7 mouse cellular contexts compared by ENCODE assay signal in genomic region chr7:16048164-16048564, GRCm38 (mm10). TPM values are rescaled to one million over a fixed set of nuclear protein-coding genes. Genes with fewer than 3 reads are reported as not detected.
DNase-seq lines count a peak whose midpoint lies in the region; ATAC-seq and TF ChIP-seq lines count a peak whose summit lies in the region.

No protein-coding gene starts in this region.

- no peaks in the 10 kb centered on the region for H3K9me3 ChIP-seq in embryonic facial prominence, embryonic 12.5 days
- no peaks in the 10 kb centered on the region for H3K9me3 ChIP-seq in limb, embryonic 12.5 days
- H3K9me3 ChIP-seq in midbrain, embryonic 15.5 days: no peaks in the 10 kb centered on the region

- no peaks in the 10 kb centered on the region for H3K27me3 ChIP-seq in embryonic facial prominence, embryonic 12.5 days
- no peaks in the 10 kb centered on the region for H3K27me3 ChIP-seq in limb, embryonic 12.5 days
- H3K27me3 ChIP-seq in midbrain, embryonic 15.5 days (replicated peaks): no peaks in the 10 kb centered on the region
- H3K27me3 ChIP-seq in spleen, adult 2 months (ENCODE audit: control insufficient read depth, insufficient read depth, low read length): no peaks in the 10 kb centered on the region

- TF ChIP-seq CTCF in spleen, adult 2 months (IDR thresholded peaks at IDR 0.05; ENCODE audit: extremely low read depth, insufficient read depth, insufficient read length, insufficient replicate concordance): no peak

- peak; percentile 70 for TF ChIP-seq POLR2A in spleen, adult 2 months (IDR thresholded peaks at IDR 0.05; ENCODE audit: low read depth, low read length)

- ATAC-seq in embryonic facial prominence, embryonic 12.5 days (ENCODE audit: insufficient number of reproducible peaks, insufficient read depth, low FRiP score, low TSS enrichment): peak; percentile 75
- ATAC-seq in limb, embryonic 12.5 days (ENCODE audit: insufficient number of reproducible peaks, insufficient read depth, low FRiP score, low TSS enrichment, low read depth): peak; percentile 86
- peak; percentile 88 for ATAC-seq in midbrain, embryonic 15.5 days (replicated peaks)

- H3K36me3 ChIP-seq in embryonic facial prominence, embryonic 12.5 days: no peaks in the 10 kb centered on the region
- no peaks in the 10 kb centered on the region for H3K36me3 ChIP-seq in limb, embryonic 12.5 days
- H3K36me3 ChIP-seq in midbrain, embryonic 15.5 days (replicated peaks): no peaks in the 10 kb centered on the region
- H3K36me3 ChIP-seq in spleen, adult 2 months (ENCODE audit: control insufficient read depth, insufficient read depth, low read length): no peaks in the 10 kb centered on the region

- peak overlapping the region; percentile 98 for H3K27ac ChIP-seq in embryonic facial prominence, embryonic 12.5 days
- peak overlapping the region; percentile 83 for H3K27ac ChIP-seq in limb, embryonic 12.5 days
- peak overlapping the region; percentile 99 for H3K27ac ChIP-seq in midbrain, embryonic 15.5 days
- peak overlapping the region; percentile 80 for H3K27ac ChIP-seq in spleen, adult 2 months (ENCODE audit: insufficient read depth, low read length)

- peak; percentile 93 for DNase-seq in adrenal gland, postnatal 25 days
- DNase-seq in heart, adult 11 months: peak; percentile 100
- DNase-seq in kidney, adult 18-20 months: peak; percentile 99
- DNase-seq in spleen, adult 2 months (ENCODE audit: low read depth in 1 of 2, low spot score in 2 of 2): peak; percentile 95 to 98

- peak overlapping the region; percentile 81 for H3K4me2 ChIP-seq in embryonic facial prominence, embryonic 12.5 days (replicated peaks)
- H3K4me2 ChIP-seq in limb, embryonic 12.5 days: peak overlapping the region; percentile 79
- H3K4me2 ChIP-seq in midbrain, embryonic 15.5 days: peak overlapping the region; percentile 85

- under 1% methylated on average over 19 of the region's 20 CpGs for WGBS in embryonic facial prominence, embryonic 12.5 days
- 0% methylated on average over 19 of the region's 20 CpGs for WGBS in limb, embryonic 12.5 days
- WGBS in midbrain, embryonic 15.5 days: under 1% methylated on average over 20 of the region's 20 CpGs
- under 1% methylated on average over 20 of the region's 20 CpGs for WGBS in spleen, adult 2 months

- H3K9ac ChIP-seq in embryonic facial prominence, embryonic 12.5 days: peak overlapping the region; percentile 87
- H3K9ac ChIP-seq in limb, embryonic 12.5 days (replicated peaks): peak overlapping the region; percentile 82
- H3K9ac ChIP-seq in midbrain, embryonic 15.5 days: peak overlapping the region; percentile 73

- peaks cover 53% of the 10 kb centered on the region for H3K4me1 ChIP-seq in embryonic facial prominence, embryonic 12.5 days
- H3K4me1 ChIP-seq in limb, embryonic 12.5 days (replicated peaks): peaks cover 51% of the 10 kb centered on the region
- H3K4me1 ChIP-seq in midbrain, embryonic 15.5 days: peaks cover 61% of the 10 kb centered on the region
- peaks cover 31% of the 10 kb centered on the region; the same call in 1 of the 2 replicates for H3K4me1 ChIP-seq in spleen, adult 2 months (ENCODE audit: control insufficient read depth, insufficient read depth, insufficient read length)

- H3K4me3 ChIP-seq in embryonic facial prominence, embryonic 12.5 days: peak overlapping the region; percentile 94
- peak overlapping the region; percentile 68 for H3K4me3 ChIP-seq in limb, embryonic 12.5 days (replicated peaks)
- peak overlapping the region; percentile 81 for H3K4me3 ChIP-seq in midbrain, embryonic 15.5 days
- peak overlapping the region; percentile 87 for H3K4me3 ChIP-seq in spleen, adult 2 months (ENCODE audit: extremely low read depth, insufficient read depth, insufficient read length)

RNA-seq across cellular contexts. Expression of gene Bicra, which starts 0.4 kb away (rescaled TPM):
- 14.0 and 22.5 TPM in 2 replicates for total RNA-seq in adrenal gland, postnatal 25 days (2021)
- polyA plus RNA-seq in embryonic facial prominence, embryonic 12.5 days (2016; fragmentation: Nextera tagmentation; extraction: Ambion mirVana): 10.2 and 10.4 TPM in 2 replicates
- 9.0 and 9.4 TPM in 2 replicates for polyA plus RNA-seq in limb, embryonic 12.5 days (2016; fragmentation: Nextera tagmentation; extraction: Ambion mirVana)
- 9.2 TPM in 2 replicates for polyA plus RNA-seq in midbrain, embryonic 15.5 days (2015; fragmentation: Nextera tagmentation; extraction: Ambion mirVana)
- 40.4 and 50.6 TPM in 2 replicates for polyA plus RNA-seq in spleen, adult 2 months (2012; rRNA removed)

RNA-seq across cellular contexts. Expression of gene Zfp541, which starts 13.4 kb away (rescaled TPM):
- total RNA-seq in adrenal gland, postnatal 25 days (2021): 0.21 TPM in 1 of 2 replicates, not detected in the other
- 0.05 and 0.18 TPM in 2 replicates for polyA plus RNA-seq in embryonic facial prominence, embryonic 12.5 days (2016; fragmentation: Nextera tagmentation; extraction: Ambion mirVana)
- 0.08 TPM in 1 of 2 replicates, not detected in the other for polyA plus RNA-seq in limb, embryonic 12.5 days (2016; fragmentation: Nextera tagmentation; extraction: Ambion mirVana)
- polyA plus RNA-seq in midbrain, embryonic 15.5 days (2015; fragmentation: Nextera tagmentation; extraction: Ambion mirVana): 0.05 and 0.10 TPM in 2 replicates
- polyA plus RNA-seq in spleen, adult 2 months (2012; rRNA removed): 0.02 and 0.05 TPM in 2 replicates

RNA-seq across cellular contexts. Expression of gene Napa, which starts 50.1 kb away (rescaled TPM):
- total RNA-seq in adrenal gland, postnatal 25 days (2021): 137 and 149 TPM in 2 replicates
- 206 and 217 TPM in 2 replicates for polyA plus RNA-seq in embryonic facial prominence, embryonic 12.5 days (2016; fragmentation: Nextera tagmentation; extraction: Ambion mirVana)
- polyA plus RNA-seq in limb, embryonic 12.5 days (2016; fragmentation: Nextera tagmentation; extraction: Ambion mirVana): 181 and 202 TPM in 2 replicates
- polyA plus RNA-seq in midbrain, embryonic 15.5 days (2015; fragmentation: Nextera tagmentation; extraction: Ambion mirVana): 224 and 234 TPM in 2 replicates
- 150 and 151 TPM in 2 replicates for polyA plus RNA-seq in spleen, adult 2 months (2012; rRNA removed)

Comparison
In these comparisons a context has a peak if more than half of its experiments do, and no peak if none do; other contexts are left out.
1. Peak in every context shown above with its lines: DNase-seq, ATAC-seq, H3K4me3 ChIP-seq and H3K27ac ChIP-seq.